Mouse (Mus musculus): ENCODE results near the gene Gm17018. TPM values are rescaled to one million over a fixed set of nuclear protein-coding genes. Genes with fewer than 3 reads are reported as not detected.

Gm17018 gene
- polyA plus RNA-seq, 1 experiment from 2014 or later: 19.9 TPM

GRCm38 (mm10) chr19:45614928-45615327 lies 54.5 kb downstream of the Gm17018 start:
- Histone ChIP-seq H3K4me2 (no peak overlapping the region), H3K27me3 (no peaks in the 10 kb centered on the region), H3K4me1 (replicated peaks) (peaks cover 27% of the 10 kb centered on the region), H3K9me3 (replicated peaks) (no peaks in the 10 kb centered on the region), H3K4me3 (replicated peaks) (no peak overlapping the region), H3K27ac (peak overlapping the region; percentile 23; the same call in 1 of the 2 replicates), H3K9ac (no peak overlapping the region), H3K36me3 (no peaks in the 10 kb centered on the region)
- ATAC-seq (ENCODE audit: low read depth): no peak
- 63% methylated on average over 3 of the region's 3 CpGs for WGBS (ENCODE audit: insufficient replicate concordance)
- DNase-seq: no peak

DNA sequence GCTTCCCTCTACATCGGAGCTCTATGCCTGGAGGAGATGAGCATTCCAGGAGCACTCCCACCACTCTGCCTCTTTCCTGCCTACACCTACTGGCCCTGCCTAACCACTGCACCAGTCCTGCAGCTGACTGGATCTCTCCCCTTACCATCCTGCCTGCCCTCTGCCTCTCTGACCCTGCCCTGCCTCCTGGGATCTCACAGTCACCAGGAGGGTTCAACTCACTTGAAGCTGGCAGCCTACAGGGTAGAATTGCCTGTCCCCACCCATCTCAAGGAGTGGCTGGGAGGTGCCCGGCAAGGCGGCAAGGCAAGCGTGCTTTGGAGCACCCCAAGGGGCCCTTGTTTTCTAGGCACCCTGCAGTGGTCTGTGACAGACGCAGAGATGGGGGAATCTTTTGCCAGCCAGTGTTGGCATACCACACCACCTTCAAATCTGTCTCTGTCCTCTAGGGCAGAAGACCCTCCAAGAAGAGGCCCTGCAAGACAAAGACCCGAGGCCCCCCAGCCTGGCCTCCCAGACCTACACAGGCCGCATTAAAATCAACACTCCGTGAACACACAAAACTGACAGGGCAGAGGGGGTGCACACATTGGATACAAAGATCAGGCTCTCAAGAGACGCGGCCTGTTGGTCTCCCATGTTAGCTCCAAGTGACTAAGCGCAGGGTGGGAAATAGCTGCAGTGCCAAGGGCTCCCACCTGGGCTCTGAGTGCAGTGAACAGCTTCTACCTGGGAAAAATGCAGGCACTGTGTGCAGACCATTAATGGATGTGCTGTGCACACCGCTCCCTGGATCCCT lies 55.2 kb downstream of the Gm17018 start:
- Histone ChIP-seq H3K9ac (peak overlapping the region; percentile 34; the same call in 1 of the 2 replicates), H3K4me2 (no peak overlapping the region), H3K27ac (no peak overlapping the region), H3K36me3 (no peaks in the 10 kb centered on the region), H3K9me3 (replicated peaks) (no peaks in the 10 kb centered on the region), H3K27me3 (no peaks in the 10 kb centered on the region), H3K4me1 (replicated peaks) (peaks cover 27% of the 10 kb centered on the region), H3K4me3 (replicated peaks) (no peak overlapping the region)
- DNase-seq (no peak), ATAC-seq (ENCODE audit: low read depth) (peak; percentile 80)
- 76% methylated on average over 12 of the region's 12 CpGs for WGBS (ENCODE audit: insufficient replicate concordance)

DNA sequence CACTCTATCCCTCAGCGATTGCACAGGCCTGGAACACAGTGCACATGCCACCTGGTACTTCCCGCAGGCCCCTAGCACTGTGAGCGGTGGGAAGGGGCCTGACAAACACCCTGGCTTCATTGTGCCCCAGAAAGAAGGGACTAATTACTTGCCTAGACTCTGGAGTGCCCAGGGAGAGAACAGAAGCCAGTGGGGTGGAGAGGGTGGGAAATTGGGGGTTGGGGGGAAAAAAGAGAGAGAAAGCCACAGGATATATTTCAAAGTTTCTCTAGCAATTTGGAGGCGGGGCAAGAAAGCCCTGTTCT lies 55.8 kb downstream of the Gm17018 start:
- no peak overlapping the region for H3K4me2 ChIP-seq
- H3K4me3 ChIP-seq (replicated peaks): no peak overlapping the region
- WGBS (ENCODE audit: insufficient replicate concordance): 85% methylated on average over 4 of the region's 4 CpGs
- no peaks in the 10 kb centered on the region for H3K36me3 ChIP-seq
- ATAC-seq (ENCODE audit: low read depth) (0 out of 2 replicates have a peak, but pooled peaks have one; percentile 15), DNase-seq (no peak)
- H3K9ac ChIP-seq: no peak overlapping the region
- H3K4me1 ChIP-seq (replicated peaks): peaks cover 27% of the 10 kb centered on the region
- H3K27me3 ChIP-seq: no peaks in the 10 kb centered on the region
- no peaks in the 10 kb centered on the region for H3K9me3 ChIP-seq (replicated peaks)
- H3K27ac ChIP-seq: no peak overlapping the region

DNA sequence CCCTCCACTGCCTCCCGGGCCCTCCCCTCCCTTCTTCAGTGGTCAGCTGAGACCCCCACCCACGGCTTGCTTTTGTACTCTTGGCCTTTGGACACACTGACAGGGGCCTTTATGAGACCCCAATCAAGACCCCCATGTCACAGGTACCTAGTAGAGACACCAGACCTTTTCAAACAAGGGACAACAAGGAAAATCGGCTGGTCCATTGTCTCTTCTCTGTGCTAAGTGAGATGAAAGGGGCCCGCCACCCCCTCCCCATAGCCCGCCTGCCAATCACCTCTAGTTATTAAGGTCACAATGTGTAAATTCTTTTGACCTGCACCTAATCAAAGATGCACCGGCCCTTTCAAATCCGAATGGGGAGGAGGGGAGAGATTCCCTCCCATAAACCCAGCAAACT lies 56.3 kb downstream of the Gm17018 start:
- peaks cover 27% of the 10 kb centered on the region for H3K4me1 ChIP-seq (replicated peaks)
- no peak overlapping the region for H3K4me3 ChIP-seq (replicated peaks)
- ATAC-seq (ENCODE audit: low read depth): no peak
- no peaks in the 10 kb centered on the region for H3K9me3 ChIP-seq (replicated peaks)
- H3K36me3 ChIP-seq: no peaks in the 10 kb centered on the region
- H3K4me2 ChIP-seq: no peak overlapping the region
- DNase-seq: no peak
- no peak overlapping the region for H3K27ac ChIP-seq
- no peaks in the 10 kb centered on the region for H3K27me3 ChIP-seq
- no peak overlapping the region for H3K9ac ChIP-seq
- 60% methylated on average over 7 of the region's 7 CpGs for WGBS (ENCODE audit: insufficient replicate concordance)

- DNase-seq: no peak
- no peak overlapping the region for H3K4me3 ChIP-seq (replicated peaks)
- ATAC-seq (ENCODE audit: low read depth): no peak
- no peak overlapping the region for H3K9ac ChIP-seq
- H3K27me3 ChIP-seq: no peaks in the 10 kb centered on the region
- H3K4me2 ChIP-seq: no peak overlapping the region
- no peak overlapping the region for H3K27ac ChIP-seq
- H3K4me1 ChIP-seq (replicated peaks): peaks cover 27% of the 10 kb centered on the region
- H3K36me3 ChIP-seq: no peaks in the 10 kb centered on the region
- no peaks in the 10 kb centered on the region for H3K9me3 ChIP-seq (replicated peaks)
- 78% methylated on average over 6 of the region's 6 CpGs for WGBS (ENCODE audit: insufficient replicate concordance)
Measured at GRCm38 (mm10) chr19:45618184-45618583, 57.8 kb downstream of the Gm17018 start.

GRCm38 (mm10) chr19:45619744-45620501 lies 59.5 kb downstream of the Gm17018 start:
- H3K9ac ChIP-seq: no peak overlapping the region
- DNase-seq (no peak), ATAC-seq (ENCODE audit: low read depth) (no peak)
- H3K9me3 ChIP-seq (replicated peaks): no peaks in the 10 kb centered on the region
- H3K4me1 ChIP-seq (replicated peaks): peaks cover 25% of the 10 kb centered on the region
- H3K36me3 ChIP-seq: no peaks in the 10 kb centered on the region
- 81% methylated on average over 14 of the region's 14 CpGs for WGBS (ENCODE audit: insufficient replicate concordance)
- H3K27ac ChIP-seq: no peak overlapping the region
- no peak overlapping the region for H3K4me2 ChIP-seq
- no peak overlapping the region for H3K4me3 ChIP-seq (replicated peaks)
- H3K27me3 ChIP-seq: no peaks in the 10 kb centered on the region

- Histone ChIP-seq H3K27ac (no peak overlapping the region), H3K4me3 (replicated peaks) (no peak overlapping the region), H3K4me2 (no peak overlapping the region), H3K36me3 (peaks cover 5% of the 10 kb centered on the region; the same call in 1 of the 2 replicates), H3K4me1 (replicated peaks) (peaks cover 13% of the 10 kb centered on the region), H3K9ac (no peak overlapping the region), H3K9me3 (replicated peaks) (no peaks in the 10 kb centered on the region), H3K27me3 (no peaks in the 10 kb centered on the region)
- no peak for DNase-seq
- no peak for ATAC-seq (ENCODE audit: low read depth)
- WGBS (ENCODE audit: insufficient replicate concordance): 69% methylated on average over 7 of the region's 7 CpGs
Measured at GRCm38 (mm10) chr19:45621061-45621460, 60.6 kb downstream of the Gm17018 start.

DNA sequence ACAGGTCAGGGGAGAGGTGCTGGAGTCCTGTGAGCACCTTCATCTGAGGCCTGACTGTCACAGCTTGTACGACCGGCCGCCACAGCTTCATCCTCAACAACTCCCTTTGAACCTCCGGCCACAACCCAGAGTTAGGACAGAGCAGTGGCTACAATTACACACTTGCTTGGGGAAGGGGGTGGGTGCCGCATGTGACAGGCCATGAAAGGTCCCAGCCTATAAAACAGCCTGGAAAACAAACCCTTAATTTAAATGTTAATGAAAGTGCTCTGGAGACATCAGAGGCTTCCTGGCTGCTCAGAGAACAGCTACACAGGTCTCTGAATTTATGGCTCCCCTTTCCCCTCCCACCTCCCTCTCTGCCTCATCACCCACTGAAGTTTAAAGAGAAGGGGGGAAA lies 61.7 kb downstream of the Gm17018 start:
- no peak for DNase-seq
- H3K36me3 ChIP-seq: peaks cover 9% of the 10 kb centered on the region; the same call in 1 of the 2 replicates
- no peak overlapping the region for H3K27ac ChIP-seq

GRCm38 (mm10) chr19:45623710-45624109 lies 63.3 kb downstream of the Gm17018 start:
- Histone ChIP-seq H3K4me3 (replicated peaks) (no peak overlapping the region), H3K4me2 (no peak overlapping the region), H3K27ac (no peak overlapping the region), H3K27me3 (no peaks in the 10 kb centered on the region), H3K4me1 (replicated peaks) (peaks cover 16% of the 10 kb centered on the region), H3K9ac (no peak overlapping the region), H3K9me3 (replicated peaks) (no peaks in the 10 kb centered on the region), H3K36me3 (peaks cover 13% of the 10 kb centered on the region; the same call in 1 of the 2 replicates)
- 71% methylated on average over 4 of the region's 4 CpGs for WGBS (ENCODE audit: insufficient replicate concordance)
- no peak for ATAC-seq (ENCODE audit: low read depth)
- no peak for DNase-seq

More for the DNA sequence above, 61.7 kb downstream of the Gm17018 start:
- peaks cover 16% of the 10 kb centered on the region for H3K4me1 ChIP-seq (replicated peaks)
- no peak overlapping the region for H3K9ac ChIP-seq
- H3K27me3 ChIP-seq: no peaks in the 10 kb centered on the region
- WGBS (ENCODE audit: insufficient replicate concordance): 81% methylated on average over 5 of the region's 5 CpGs
- no peak overlapping the region for H3K4me3 ChIP-seq (replicated peaks)
- H3K4me2 ChIP-seq: no peak overlapping the region
- ATAC-seq (ENCODE audit: low read depth): no peak
- H3K9me3 ChIP-seq (replicated peaks): no peaks in the 10 kb centered on the region

GRCm38 (mm10) chr19:45627036-45627435 lies 66.6 kb downstream of the Gm17018 start:
- no peak overlapping the region for H3K9ac ChIP-seq
- H3K4me3 ChIP-seq (replicated peaks): no peak overlapping the region
- H3K9me3 ChIP-seq (replicated peaks): no peaks in the 10 kb centered on the region
- ATAC-seq (ENCODE audit: low read depth) (peak; percentile 63), DNase-seq (peak; percentile 53)
- no peaks in the 10 kb centered on the region for H3K27me3 ChIP-seq
- no peak overlapping the region for H3K27ac ChIP-seq
- WGBS (ENCODE audit: insufficient replicate concordance): 17% methylated on average over 3 of the region's 3 CpGs
- peaks cover 17% of the 10 kb centered on the region for H3K36me3 ChIP-seq
- no peak overlapping the region for H3K4me2 ChIP-seq
- peaks cover 35% of the 10 kb centered on the region for H3K4me1 ChIP-seq (replicated peaks)

GRCm38 (mm10) chr19:45628649-45629048 lies 68.2 kb downstream of the Gm17018 start:
- H3K4me3 ChIP-seq (replicated peaks): no peak overlapping the region
- H3K27ac ChIP-seq: no peak overlapping the region
- no peaks in the 10 kb centered on the region for H3K27me3 ChIP-seq
- ATAC-seq (ENCODE audit: low read depth) (no peak), DNase-seq (no peak)
- H3K4me1 ChIP-seq (replicated peaks): peaks cover 43% of the 10 kb centered on the region
- H3K9ac ChIP-seq: no peak overlapping the region
- H3K4me2 ChIP-seq: no peak overlapping the region
- H3K36me3 ChIP-seq: peaks cover 17% of the 10 kb centered on the region
- WGBS (ENCODE audit: insufficient replicate concordance): 81% methylated on average over 6 of the region's 6 CpGs
- no peaks in the 10 kb centered on the region for H3K9me3 ChIP-seq (replicated peaks)

Measured in liver, embryonic 13.5 days (tissue).